Mouse (Mus musculus) neural tube, embryonic 12.5 days (tissue): Measurements from ENCODE around the gene Samt3. TPM values are rescaled to one million over a fixed set of nuclear protein-coding genes. Genes with fewer than 3 reads are reported as not detected.

Source experiments
- ATAC-seq: fragments of 200-750 bp; cut with Nextera tagmentation; 2 replicates; pipeline ENCODE4 v1.8.0; 2017; ENCODE audit warnings: low read depth, mild to moderate bottlenecking, moderate TSS enrichment, moderate library complexity; ENCODE audit not compliant: low FRiP score
- H3K27ac ChIP-seq: fragments of 300-500 bp; sonication (generic); 2 replicates; pipeline ENCODE4 v1.5.1; 2016
- H3K27me3 ChIP-seq: fragments of 300-500 bp; sonication (generic); replicated peaks from 2 replicates; pipeline ENCODE4 v1.6.1; 2016; ENCODE audit warnings: mild to moderate bottlenecking
- H3K36me3 ChIP-seq: fragments of 300-500 bp; sonication (generic); 2 replicates; pipeline ENCODE4 v1.6.1; 2016; ENCODE audit warnings: mild to moderate bottlenecking
- H3K4me1 ChIP-seq: fragments of 300-500 bp; sonication (generic); 2 replicates; pipeline ENCODE4 v1.6.1; 2016
- H3K4me2 ChIP-seq: fragments of 300-500 bp; sonication (generic); replicated peaks from 2 replicates; pipeline ENCODE4 v1.6.1; 2016; ENCODE audit warnings: mild to moderate bottlenecking
- H3K4me3 ChIP-seq: fragments of 300-500 bp; sonication (generic); 2 replicates; pipeline ENCODE4 v1.5.1; 2016
- H3K9ac ChIP-seq: fragments of 300-500 bp; sonication (generic); 2 replicates; pipeline ENCODE4 v1.6.1; 2016; ENCODE audit warnings: mild to moderate bottlenecking
- H3K9me3 ChIP-seq: fragments of 300-500 bp; sonication (generic); 2 replicates; pipeline ENCODE4 v1.6.1; 2016; ENCODE audit warnings: mild to moderate bottlenecking
- WGBS: fragments of 180-500 bp; shearing (Covaris S2); methylation state at CpG from one replicate; pipeline ENCODE4 v1.1.7; 2016; 5-methylcytosine and 5-hydroxymethylcytosine counted together
- polyA plus RNA-seq: library from polyadenylated mRNA; unstranded; fragments of >200 nt; fragmentation: Nextera tagmentation; extraction: Ambion mirVana; gene quantifications from 2 replicates; pipeline ENCODE4 v1.2.1, GENCODE M21; 2016

Gene Samt3
- not detected in 2 replicates for polyA plus RNA-seq

DNA sequence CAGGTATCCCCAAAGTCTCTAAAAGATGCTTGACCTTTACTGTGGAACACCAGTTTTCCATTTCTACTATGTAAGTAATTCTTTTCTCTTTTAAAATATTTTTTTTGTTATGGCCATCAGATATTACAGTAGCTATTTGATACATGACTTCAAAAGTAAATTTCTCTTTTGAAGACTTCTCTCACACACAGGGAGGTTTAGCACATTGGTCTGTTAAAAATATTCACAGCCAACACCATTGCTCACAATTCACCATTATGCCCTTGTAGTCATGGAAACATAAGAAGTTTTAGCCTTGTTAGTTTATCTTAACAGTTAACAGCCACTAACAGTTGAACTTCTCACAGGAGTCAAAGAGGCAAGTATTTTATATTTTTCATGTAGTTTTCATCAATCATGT lies at the start of gene Samt3:
Gene Samt3, plus strand, starts transcription at position 301 of the 400 bp plus-strand sequence.
- H3K4me2 ChIP-seq = no peak within 1 kb of the TSS
- no peaks in the 10 kb centered on the region for H3K4me1 ChIP-seq
- no peaks in the 10 kb centered on the region for H3K36me3 ChIP-seq
- no peaks in the 10 kb centered on the region for H3K27me3 ChIP-seq
- H3K4me3 ChIP-seq = no peak within 1 kb of the TSS
- ATAC-seq = no peak
- no peaks in the 10 kb centered on the region for H3K9me3 ChIP-seq
- no peak within 1 kb of the TSS for H3K9ac ChIP-seq
- no peak within 1 kb of the TSS for H3K27ac ChIP-seq

DNA sequence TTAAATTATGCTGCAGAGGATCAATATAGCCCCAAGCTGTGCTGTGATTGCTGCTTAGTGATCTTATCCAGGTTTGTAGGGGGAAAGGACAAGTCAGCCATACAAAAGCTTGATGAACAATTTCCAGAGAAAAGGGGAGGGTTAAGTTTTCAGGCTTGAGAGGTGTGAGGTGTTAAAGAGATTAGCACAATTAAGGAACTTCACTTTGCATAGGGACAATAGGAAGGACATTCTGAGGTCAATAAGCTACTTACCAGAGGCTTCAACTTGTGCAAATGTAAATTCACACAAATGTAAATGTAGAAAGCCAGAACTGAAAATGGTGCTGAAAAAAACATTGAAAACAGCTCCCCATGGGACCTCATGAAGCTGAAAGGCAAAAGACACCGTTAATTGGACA lies 27.4 kb upstream of the Samt3 start:
- no peaks in the 10 kb centered on the region for H3K4me1 ChIP-seq
- no peak for ATAC-seq
- no peaks in the 10 kb centered on the region for H3K9me3 ChIP-seq
- H3K36me3 ChIP-seq = no peaks in the 10 kb centered on the region
- no peaks in the 10 kb centered on the region for H3K27me3 ChIP-seq
- H3K9ac ChIP-seq = no peak overlapping the region
- H3K4me2 ChIP-seq = no peak overlapping the region
- 41% methylated on average over 1 of the region's 1 CpGs for WGBS
- no peak overlapping the region for H3K27ac ChIP-seq
- H3K4me3 ChIP-seq = no peak overlapping the region

GRCm38 (mm10) chrX:86088672-86089071 lies 44.7 kb downstream of the Samt3 start:
- Histone ChIP-seq H3K4me3 (no peak overlapping the region), H3K4me1 (no peaks in the 10 kb centered on the region), H3K9ac (no peak overlapping the region), H3K27ac (no peak overlapping the region), H3K36me3 (no peaks in the 10 kb centered on the region), H3K4me2 (no peak overlapping the region), H3K9me3 (no peaks in the 10 kb centered on the region), H3K27me3 (no peaks in the 10 kb centered on the region)
- no peak for ATAC-seq
- 88% methylated on average over 1 of the region's 1 CpGs for WGBS

Other genes with a start within 250 kb of the Samt3 start
- 0.10 and 0.15 TPM in 2 replicates for gene 5430427O19Rik, start 173.8 kb upstream of the Samt3 start, polyA plus RNA-seq
- 0.20 and 0.46 TPM in 2 replicates for gene Nr0b1, start 147.6 kb downstream of the Samt3 start, polyA plus RNA-seq